Mouse (Mus musculus) retina, embryonic 14.5 days (tissue): Measurements from ENCODE around the gene Mmp7.

Experiments
- DNase-seq: peaks from one replicate; pipeline ENCODE4 v3.0.0-alpha.2; 2015; ENCODE audit warnings: low spot score

Gene Mmp7

GRCm38 (mm10) chr9:7691790-7692189 lies at the start of gene Mmp7:
Mmp7 (plus strand) TSS chr9:7692090.
- no peak for DNase-seq

DNA sequence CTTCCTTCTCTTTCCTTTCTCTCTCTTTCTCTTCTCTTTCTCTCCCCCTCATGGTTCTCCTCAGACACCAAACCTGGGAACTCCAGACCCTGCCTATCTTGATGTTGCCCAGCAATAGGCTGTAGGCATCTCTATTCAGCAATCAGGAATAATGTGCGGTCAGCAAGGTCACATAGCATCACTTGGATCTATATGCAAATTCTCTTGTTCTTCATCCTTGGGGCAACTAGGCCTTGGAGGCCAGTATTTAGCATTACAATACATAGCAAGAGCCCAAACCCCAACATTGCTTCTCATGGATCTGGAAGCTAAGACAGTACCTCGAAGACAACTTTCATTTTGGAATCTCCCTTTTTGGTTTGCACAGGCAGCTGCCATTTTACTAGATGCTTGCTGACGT lies 44.0 kb upstream of the Mmp7 start:
- DNase-seq: no peak

DNA sequence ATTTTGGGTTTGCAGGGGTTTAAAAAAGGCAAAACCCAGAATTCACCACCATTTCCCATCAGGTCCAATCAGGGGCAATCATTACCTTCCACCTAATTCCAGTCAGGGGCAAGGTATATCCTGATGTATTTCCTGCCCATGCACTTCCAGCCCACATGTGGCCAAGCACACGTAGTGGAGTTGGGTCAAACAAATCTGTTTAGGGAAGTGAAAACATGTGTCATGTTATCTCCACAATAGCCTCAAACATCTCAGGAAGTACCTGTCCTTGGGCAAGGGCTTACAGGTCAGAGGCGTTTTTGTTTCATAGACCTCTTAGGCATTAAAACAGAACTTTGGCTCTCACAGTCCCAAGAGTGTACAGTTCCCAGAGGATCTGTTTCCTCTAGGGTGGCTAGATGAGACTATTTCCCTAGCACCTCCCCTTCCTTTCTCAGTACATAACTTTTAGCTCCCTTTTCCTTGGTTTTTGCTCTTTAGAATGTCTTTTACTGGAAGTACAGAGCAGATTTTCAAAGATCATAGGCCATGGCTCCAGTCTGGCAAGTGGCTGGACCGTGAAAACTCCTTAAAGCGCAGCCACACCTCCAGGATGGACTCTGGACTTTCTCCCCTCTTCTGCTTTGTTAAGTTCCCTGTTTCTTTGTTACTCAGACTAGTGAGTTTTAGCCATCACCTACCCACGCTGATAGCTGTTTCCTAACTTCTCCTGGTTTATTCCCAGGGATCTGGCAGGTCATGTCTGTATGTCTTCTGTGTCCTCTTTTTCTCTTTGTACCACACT lies 41.3 kb upstream of the Mmp7 start:
- no peak for DNase-seq

- no peak for DNase-seq
Observed at GRCm38 (mm10) chr9:7652351-7653085, 39.4 kb upstream of the Mmp7 start.

- no peak for DNase-seq
Observed at GRCm38 (mm10) chr9:7657946-7658345, 33.9 kb upstream of the Mmp7 start.

DNA sequence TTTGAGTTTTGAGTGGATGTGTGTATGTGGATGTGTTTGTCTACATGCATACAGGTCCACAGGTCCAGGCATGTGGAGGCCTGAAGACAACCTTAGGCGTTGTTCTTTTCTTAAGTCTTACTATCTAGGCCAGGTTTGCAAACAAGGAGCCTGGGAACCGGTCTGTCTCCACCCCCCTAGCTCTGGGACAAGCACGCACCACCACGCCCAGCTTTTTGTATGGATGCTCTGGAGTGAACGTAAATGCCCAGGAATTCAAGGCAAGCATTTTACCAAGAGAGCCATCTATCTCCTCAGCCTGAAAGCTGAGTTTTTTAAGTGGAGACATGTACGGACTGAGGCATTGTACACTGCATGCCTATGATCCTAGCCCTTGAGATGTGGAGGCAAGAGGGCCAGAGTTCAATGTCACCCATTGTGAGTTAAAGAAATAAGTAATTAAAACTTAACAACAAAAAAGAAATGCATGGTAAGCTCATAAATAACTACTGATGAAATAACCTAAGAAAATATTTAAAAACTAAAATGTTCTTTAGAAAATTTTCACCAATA lies 32.3 kb upstream of the Mmp7 start:
- DNase-seq: peak; percentile 11

DNA sequence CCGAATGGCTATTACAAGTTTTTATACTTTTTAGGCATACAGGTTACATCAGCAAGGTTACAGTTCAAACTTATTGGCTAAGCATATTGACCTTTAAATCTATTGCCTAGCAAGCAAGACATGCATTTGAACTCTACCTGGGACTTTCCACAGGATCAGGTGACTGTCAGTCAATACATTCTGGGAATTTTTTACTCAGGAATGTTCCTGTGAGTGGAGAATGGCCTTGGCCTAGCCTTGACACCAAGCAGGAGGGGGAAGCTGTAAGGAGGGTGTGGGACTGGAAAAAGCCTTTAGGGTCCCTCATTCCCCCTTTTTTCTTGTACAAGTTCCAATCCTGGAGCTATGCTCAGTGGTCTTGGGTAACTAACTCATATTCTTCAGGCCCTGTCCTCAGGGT lies 30.5 kb upstream of the Mmp7 start:
- no peak for DNase-seq

DNA sequence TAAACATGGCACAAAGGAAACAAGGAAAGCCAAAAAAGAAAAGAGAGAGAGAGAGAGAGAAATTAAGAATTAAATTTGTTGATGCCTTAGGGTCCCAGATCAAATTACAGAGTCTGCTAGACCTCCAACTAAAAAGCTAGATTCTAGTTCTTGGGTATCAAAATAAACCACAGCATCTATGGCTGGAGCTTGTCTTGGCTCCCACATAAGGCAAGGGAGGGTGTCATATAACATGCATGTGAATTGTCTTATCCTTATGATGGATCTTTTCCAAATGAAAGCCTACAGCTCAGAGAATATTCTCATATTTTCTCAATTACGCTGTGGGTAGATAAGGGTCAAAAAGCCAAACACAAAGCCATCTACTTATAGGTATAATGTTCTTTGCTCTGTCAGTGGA lies 22.2 kb upstream of the Mmp7 start:
- no peak for DNase-seq

- DNase-seq: no peak
Observed at GRCm38 (mm10) chr9:7672985-7673384, 18.9 kb upstream of the Mmp7 start.

DNA sequence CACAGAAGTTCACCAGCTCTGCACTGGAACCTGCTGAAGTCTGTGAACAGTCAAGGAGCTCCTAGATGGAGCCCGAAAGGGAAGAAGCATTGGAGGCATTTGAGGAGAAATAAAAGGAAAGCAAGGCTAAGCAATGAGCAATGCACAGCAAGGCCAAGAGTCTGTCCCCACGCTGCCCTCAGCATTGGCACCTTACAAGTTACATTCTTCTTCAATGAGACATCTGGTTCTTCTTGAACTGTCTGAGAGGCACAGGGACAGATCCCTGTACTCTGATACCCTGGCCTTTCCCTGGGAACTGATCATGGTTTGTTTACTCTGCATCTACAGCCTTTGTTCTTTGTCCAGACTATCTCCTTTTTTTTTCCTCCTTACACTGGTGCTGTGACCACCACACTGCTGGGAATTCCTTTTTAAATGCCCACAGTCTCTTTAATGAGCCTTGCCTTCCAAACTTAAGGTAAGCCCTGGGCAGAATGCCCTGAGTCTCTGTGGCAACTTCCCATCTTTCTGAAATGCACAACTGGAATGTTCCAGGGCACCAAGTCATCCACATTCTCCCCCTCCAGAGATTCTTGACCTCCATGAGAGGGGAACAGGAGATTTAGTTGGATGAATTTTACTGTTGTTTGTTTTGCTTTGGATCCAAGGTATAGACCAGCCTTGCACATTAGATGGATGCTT lies 13.6 kb upstream of the Mmp7 start:
- no peak for DNase-seq

DNA sequence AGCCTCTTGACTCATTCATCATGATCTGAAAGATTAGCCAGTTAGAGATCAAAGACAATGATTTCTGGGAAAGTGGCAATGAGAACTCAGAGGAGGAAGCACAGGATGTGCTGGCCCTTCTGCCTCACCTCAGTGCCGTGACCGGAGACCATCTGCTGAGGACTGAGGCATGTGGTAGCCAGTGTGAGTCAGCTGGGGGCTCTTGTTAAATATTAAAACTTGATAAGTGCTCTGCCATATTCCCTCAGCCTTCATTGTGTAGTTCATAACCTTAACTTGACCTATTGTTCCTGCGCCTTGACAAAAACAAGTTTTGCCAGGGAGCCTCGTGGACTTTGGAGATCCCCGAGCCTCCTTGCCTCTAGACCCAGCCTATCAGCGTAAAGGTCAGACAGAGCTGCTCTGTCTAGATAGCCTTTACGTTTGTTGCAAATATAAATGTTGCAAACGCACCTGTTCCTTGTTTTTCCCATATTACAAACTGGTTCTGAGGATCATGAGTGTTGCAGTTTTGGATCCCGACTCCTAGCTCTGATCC lies 9.7 kb upstream of the Mmp7 start:
- no peak for DNase-seq

GRCm38 (mm10) chr9:7686024-7686423 lies 5.9 kb upstream of the Mmp7 start:
- no peak for DNase-seq

DNA sequence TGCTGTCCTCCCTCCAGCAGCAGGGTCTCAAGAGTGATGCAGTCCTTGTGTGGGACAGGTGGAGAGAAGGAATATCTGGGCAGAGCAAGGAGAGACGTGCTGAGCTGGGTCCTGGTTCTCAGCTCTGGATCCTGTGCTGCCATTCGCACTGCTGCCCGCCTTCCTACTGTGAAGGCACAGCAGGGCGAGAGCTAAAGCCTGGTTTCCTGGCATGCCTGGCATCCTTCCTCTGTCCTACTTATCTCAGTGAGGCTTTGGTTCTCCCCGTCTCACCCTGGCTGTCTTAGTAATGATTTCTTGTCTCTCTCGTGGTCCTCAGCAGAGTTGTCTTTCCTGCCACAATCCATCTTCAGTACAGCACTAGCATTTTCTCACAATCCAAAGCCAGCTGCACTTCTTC lies 2.1 kb upstream of the Mmp7 start:
- no peak for DNase-seq

GRCm38 (mm10) chr9:7693961-7694360 lies 2.1 kb downstream of the Mmp7 start:
- DNase-seq: no peak

DNA sequence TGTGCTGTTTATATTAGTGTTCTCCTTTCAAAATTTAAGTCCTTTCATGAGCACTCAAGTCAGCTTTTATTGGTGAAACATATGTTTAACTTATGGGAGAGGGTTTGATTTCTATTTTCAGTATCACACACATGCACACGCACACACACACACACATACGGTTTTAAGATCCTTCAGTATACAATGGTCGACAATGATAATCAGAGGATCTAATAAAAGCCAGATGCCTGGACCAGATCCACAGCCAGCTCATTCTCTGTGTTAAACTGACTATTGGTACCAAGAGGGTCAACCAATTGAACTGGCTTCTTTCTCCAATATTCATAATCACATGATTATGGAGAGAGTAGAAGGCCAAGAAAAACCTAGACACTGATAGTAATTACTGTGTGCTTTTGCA lies 3.8 kb downstream of the Mmp7 start:
- no peak for DNase-seq

DNA sequence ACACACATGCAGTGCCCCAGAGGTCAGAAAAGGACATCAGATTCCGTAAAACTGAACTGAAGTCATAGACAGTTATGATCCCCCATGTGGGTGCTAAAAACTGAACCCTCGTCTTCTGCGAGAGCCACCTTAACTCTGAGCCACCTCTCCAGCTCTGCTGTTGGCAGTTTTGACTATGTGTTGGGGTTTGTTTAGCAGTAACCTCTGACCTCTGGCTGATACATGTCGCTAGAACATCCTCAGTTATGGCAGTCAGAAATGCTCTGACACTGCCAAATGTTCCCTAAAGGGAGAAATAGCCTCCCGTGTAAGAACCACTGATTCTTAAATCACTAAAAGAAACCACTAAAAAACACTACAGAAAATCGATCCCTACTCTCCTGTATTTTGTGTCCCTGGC lies 16.8 kb downstream of the Mmp7 start:
- no peak for DNase-seq

DNA sequence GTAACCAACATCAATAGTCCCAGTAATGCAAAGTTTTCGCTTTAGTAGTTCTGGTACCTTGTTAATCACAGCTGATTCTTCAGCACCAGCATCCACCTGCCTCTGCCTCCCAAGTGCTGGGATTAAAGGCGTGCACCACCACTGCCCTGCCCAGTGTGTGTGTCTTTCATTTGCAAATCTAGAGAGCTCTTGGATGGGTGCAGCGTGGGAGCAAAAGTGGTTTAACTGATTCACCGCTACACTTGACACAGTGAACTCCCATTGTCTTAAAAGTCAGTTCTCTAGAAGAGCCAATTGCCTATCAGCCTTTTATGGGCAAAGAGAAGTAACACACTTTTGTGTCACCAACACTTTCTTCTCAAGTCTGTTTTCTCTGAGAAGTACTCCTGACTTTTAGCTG lies 19.3 kb downstream of the Mmp7 start:
- no peak for DNase-seq

DNA sequence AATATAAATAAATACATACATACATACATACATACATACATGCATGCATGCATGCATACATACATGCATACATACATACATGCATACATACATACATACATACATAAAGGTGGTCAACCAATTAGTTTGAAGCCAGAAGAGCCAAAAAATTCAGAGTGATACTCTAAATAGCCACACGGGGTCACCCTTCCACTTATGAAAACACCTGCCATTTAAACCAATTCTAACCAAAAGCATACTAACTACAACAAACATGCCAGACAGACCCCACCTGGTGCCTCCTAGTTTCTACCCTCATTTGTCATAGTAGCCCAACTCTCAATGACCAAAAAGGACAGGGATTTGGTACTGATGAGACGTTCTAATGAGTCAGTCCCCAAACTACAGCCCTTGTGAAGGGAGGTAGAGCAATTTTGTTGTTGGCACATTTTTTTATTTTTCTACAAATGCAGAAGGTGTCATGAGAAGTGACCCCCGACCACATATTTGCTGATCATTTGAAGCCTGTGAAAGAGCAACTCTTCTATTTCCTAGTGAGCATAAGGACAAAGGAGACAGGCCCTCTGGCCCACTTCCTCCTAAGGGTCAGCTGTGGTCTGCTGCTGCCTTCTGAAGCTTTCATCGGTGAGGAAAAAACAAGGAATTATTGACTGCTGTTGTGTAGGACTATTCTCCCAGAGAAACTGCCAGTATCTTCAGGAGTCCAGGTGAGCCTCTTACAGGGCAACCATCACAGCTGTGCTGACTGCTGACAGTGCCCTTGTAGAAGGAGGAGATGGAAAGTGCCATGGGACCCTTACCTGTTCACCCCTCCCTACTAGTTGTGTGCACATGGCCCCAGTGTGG lies 22.4 kb downstream of the Mmp7 start:
- peak; percentile 81 for DNase-seq

GRCm38 (mm10) chr9:7714908-7715175 lies 23.0 kb downstream of the Mmp7 start:
- no peak for DNase-seq

DNA sequence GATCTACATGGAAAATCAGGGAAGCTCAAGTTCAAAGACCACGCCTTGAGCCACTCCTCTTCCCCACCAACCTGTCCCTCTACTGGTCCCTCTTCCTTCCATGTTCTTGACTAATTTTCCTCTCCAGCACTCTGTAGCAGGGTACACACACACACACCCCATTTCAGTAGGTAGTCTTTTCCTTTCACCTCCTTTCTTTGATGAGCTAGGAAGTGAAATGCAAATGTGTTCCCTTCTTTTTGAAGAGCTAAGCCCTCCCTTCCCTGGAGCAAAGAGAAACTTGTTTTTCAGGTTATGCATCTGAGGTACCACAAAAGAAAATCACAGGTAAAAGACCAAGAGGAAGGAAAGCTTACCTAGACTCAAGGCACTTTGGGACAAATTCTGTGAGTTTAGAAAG lies 29.7 kb downstream of the Mmp7 start:
- DNase-seq: no peak

- no peak for DNase-seq
Observed at GRCm38 (mm10) chr9:7728997-7729396, 37.1 kb downstream of the Mmp7 start.

GRCm38 (mm10) chr9:7742696-7743095 lies 50.8 kb downstream of the Mmp7 start:
- DNase-seq: no peak
